Mouse (Mus musculus): ENCODE data around the gene Gm11011.

GRCm38 (mm10) chr2:169633491-169634289 is 46.1 kb upstream of the Gm11011 start:
- TF ChIP-seq POLR2A (IDR thresholded peaks at IDR 0.05; ENCODE audit: low read depth, low read length): no peak
- TF ChIP-seq CTCF (IDR thresholded peaks at IDR 0.05; ENCODE audit: extremely low read depth, insufficient read depth, insufficient read length, insufficient replicate concordance): no peak
